Mouse (Mus musculus) c-Kit-positive CD71-negative TER-119-negative erythroid progenitor cells, embryonic 14.5 days (primary cell): Measurements from ENCODE around the gene Zmiz1.

Experiments used
- DNase-seq: peaks from one replicate; pipeline ENCODE4 v3.0.0-alpha.2; 2013; ENCODE audit warnings: low read depth

Gene Zmiz1

DNA sequence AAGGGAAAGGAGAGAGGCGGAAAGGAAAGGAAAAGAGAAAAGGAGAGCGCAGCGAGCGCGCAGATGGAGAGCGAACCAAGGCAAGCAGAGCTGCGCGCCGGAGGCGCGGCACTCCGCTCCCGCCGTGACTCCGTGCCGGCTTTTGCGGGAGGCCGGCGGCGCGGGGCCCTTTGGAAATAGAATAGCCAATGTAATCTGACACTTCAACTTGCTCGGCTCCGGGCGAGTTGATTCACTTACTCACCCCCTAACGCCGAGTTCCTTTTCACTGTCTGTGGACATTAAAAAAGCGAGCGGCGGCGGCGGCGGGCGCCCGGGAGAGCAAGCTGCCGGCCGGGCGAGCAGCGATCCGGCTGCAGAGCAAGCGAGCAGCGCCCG is at the start of gene Zmiz1:
Zmiz1 (plus strand) TSS at position 170 of the 378 bp plus-strand sequence.
- DNase-seq = no peak

DNA sequence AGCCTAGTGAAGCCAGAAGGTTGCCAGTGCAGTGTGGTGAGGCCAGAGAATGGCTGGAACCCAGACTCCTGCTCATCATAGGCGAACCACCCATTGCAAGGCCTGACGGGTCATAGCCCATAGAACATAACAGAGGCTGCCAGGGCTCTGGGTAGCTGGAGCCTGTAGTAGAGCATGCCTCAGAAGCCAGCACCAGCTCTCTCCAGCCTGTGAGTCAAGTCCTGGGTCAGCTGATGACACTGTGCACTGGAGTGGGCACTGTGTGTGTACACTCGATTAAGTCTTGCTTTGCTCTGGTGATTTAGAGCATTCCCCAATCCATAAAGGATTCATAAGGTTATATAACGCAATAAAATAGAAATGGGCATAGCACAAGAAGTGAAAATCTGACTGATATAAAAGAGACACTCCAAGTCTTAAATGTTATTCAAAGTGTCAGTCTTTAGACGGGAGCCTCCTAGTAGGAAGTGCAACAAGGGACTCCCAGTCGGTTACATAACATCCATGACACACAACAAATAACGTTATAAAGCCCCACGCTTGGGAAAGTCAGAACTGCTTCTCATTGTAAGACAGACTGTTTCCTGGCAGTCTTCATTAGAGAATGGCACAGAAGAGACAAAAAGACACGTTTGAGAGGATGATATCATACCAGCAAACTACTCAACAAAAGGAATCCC is 47.0 kb upstream of the Zmiz1 start:
- DNase-seq = no peak

DNA sequence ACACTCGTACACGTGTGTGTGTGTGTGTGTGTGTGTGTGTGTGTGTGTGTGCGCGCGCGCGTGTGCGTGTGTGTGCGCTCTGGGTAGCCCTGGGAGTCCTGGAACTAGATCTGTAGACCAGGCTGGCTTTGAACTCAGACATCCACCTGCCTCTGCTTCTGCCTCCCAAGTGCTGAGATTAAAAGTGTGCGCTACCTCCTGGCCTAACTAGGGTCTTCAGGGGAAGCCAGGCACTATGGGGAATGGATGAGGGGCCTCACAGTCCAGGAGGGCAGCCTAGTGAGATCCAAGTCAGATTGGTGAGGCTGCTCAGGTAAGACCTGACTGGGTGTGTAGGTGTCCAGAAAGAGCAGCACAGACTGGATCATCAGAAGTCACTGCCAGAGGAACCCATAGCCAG is 46.2 kb upstream of the Zmiz1 start:
- no peak for DNase-seq

DNA sequence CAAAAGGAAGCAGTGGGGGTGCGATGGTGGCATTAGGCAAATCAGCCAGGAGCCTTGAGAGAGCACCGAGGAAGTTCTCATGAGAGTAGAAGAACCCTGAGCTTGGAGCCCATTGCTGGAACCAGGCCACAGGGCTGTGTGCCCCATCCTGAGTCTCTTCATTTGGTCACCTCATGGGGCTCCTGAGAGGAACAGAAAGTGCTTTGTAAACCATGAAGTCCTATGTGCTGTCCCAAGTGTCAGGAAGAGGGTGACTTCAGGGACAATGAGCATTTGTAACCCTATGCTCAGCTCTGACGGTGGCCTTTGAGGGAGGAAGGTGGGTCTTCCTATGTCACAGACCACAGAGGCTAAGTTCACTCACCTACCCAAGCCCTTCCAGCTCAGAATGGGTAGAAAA is 45.5 kb upstream of the Zmiz1 start:
- DNase-seq = no peak

DNA sequence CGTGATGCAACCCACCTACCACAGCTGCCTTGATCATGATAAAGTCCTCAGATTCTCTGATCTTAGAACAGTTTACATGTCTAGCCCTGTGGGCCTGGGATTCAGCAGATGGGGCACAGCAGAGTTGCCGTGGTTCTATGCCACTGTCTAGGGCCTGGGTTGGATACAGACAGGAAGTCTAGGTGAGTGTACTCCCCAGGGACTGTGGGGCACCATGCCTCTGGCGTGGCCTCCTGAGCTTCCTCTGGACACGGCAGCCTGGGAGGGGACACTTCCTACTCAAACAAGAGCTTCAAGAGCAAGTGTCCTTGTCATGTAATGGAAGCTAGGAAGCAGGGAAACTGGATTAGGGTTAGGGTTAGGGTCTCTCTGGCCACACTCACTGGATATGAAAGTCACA is 44.9 kb upstream of the Zmiz1 start:
- no peak for DNase-seq

DNA sequence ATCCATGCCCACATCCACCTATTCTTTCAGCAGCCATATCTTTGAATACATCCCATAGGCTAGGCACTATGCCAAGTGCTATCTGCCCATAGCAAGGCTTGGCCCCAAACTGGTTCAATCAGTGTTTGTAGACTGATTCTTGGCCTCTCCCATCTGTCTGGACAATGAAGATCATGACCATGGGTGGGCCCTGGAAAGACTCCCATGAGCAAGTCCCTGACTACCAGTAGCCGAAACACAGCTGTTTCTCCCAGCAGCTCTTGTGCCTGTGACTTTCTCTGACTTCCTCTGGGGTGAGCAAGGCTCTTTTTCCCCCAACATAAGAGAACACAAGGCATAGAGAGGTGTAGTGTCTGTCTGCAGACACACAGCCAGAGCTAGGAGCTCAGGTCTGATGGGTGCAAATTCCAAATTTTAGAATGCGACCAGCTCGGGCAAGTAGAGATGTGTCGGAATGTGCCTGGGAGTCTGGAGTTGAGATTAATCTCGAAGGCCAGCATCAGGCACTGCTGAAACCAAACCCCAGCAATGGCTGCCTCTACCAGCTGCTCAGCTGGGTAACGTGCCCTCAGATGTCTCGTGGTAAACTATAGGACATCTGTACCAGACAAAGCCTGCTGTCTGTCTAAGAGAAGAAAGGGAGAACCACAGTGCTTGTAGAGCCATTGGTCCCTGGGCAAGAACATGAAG is 38.8 kb upstream of the Zmiz1 start:
- DNase-seq = no peak

DNA sequence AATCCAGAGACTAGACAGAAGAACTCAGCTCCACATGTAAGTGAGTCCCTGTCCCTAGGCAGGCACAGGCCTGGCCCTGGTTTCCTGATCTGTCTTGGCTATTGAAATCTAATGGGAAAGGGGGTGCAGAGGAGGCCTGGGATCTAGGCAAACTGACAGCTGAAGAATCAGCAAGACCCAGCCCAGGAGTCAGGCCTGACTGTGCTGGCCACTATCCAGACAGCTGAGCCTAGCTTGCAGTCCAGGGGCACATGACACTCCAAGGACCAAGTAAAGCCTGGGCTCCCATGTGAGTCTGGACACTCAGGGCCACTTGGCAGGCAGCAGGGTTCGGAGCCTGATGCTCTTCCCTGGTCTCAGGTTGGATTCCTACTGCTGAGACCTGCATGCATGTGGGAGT is 38.0 kb upstream of the Zmiz1 start:
- no peak for DNase-seq

DNA sequence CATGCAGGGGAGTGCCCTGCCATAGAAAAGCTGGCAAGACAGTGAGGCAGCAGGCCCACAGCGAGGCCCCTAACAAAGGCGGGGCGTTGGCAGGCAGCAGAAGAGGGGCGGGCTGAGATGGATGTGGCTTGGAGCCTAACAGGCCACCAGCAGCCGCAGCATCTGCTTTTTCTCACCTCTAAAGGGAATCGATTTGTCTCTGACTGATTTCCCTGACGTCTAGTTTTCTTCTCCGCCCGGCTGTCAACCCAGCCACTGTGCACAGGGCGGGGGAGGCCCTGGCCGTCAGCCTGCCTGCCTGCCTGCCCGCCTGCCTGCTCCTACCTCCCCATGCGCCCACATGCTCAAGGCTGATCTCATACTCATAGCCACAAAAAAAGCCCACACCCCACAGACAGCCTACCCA is 37.4 kb upstream of the Zmiz1 start:
- no peak for DNase-seq

DNA sequence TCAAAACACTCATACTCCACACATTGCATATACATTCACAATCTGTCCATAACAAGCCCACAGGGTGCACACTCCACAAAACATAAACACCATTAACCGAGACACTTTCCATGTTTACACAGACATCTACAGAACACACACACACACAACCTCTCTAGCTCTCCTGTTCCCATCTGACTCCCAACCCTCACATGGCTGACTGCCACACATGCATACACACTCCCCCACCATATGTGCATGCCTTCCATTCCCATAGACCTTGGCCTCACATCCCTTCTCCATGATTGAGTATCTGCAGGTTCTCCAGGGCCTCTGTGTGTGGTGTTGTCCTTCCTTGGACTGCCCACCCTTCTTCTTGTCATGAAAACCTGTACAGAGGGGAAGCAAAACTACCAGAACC is 36.0 kb upstream of the Zmiz1 start:
- DNase-seq = no peak

DNA sequence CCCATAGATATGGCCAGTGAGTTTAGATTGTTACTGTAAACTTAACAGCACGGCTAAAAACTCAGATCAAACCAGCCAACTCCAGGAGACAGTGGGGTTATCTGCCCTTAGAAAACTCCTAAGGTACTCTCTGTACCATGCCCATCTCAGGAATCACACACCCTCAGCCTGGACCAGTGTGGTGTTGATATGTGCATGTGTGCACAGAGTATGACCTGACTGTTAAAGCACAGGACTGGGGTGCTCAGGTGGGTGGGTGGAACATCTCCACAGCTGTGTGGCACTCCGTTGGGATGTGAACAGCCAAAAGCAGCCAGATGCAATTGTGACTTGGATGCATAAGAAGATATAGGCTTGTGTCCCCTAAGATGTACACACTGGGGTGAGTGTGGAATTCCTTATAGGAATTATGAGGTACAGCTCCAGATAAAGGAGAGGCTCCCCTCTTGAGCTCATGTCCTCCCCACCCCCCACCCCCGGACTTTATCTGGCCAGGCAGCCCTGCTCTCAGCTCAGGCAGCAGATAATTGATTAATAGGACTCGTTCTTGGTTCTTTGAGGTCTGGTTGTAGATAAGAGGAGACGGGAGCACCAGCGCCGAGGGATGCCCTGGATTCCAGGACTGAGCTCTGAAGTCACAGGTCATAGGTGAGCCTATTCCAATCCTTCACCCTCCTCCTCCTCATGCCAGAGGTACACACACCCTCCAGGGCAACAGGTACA is 35.1 kb upstream of the Zmiz1 start:
- no peak for DNase-seq

DNA sequence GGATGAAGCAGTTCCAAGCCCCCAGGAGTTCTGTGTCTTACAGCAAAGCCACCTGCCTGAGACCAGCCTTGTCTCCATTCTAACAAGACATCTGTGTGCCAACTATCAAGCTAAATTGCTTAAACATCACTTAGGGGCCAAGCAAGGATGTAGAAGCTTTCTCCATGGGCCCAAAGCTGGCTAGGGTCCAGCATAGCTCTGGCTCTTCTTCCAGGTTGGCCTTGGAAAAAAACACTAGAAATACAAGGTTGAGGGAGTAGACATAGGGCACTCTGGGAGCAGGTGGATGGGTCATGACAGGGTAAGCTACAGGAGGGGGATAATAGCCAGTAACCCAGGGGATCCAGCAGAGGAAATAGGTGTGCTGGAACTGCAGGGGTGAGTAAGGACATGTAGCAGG is 20.7 kb upstream of the Zmiz1 start:
- no peak for DNase-seq

DNA sequence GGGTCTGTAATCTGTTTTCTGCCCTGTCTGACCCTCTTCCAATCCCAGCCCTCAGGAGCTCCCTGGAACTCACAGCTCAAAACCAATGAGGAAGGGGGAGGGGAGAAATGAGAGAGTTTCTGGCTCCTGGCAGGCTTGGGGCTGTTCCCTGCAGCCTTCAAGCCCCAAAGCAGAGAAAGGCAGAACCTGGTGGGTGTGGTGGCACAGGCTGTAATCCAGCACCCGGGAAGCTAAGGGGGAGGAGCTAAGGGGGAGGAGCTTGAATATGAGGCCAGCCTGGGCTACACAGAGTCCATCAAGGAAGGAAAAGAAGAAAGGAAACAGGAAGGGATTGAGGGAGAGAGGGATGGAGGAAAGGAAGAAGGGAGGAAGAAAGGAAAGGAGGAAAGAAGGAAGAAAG is 18.9 kb upstream of the Zmiz1 start:
- DNase-seq = no peak

DNA sequence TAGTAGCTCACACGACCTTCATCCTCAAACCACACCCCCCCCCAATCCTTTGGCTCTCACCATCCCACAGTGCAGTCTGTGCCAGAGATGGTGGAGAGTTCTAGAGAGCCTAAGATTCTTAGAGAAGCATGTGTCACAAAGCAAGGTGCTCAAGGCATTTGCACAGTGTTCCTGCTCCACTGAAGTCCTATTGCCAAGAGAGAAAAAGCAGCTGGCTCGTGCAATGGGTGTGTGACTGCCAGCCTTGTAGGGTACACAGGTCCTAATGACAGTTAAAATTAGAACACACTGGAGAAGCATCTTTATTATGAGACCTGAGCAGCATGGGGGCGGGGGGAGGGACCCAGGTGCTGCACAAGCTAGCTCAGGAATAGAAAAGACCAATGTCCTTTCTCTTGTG is 18.2 kb upstream of the Zmiz1 start:
- no peak for DNase-seq

DNA sequence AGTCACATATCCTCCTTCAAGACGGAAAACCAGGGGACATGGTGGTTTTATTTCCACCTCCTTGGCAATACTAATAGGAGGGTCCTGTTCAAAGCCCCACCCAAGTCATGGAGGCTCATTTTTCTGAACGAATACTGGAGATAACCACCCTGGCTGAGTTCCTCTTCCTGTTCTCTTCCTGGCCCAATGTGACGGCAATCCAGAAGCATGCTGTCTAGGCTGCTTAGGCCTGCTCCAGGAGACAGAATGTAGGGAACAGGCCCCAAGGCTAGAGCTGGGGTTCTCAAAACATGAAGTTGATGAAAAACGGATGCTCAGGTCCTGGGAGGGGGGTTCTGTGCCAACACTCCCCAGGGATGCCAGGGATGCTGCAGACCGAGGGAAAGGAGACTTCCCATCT is 17.5 kb upstream of the Zmiz1 start:
- no peak for DNase-seq

DNA sequence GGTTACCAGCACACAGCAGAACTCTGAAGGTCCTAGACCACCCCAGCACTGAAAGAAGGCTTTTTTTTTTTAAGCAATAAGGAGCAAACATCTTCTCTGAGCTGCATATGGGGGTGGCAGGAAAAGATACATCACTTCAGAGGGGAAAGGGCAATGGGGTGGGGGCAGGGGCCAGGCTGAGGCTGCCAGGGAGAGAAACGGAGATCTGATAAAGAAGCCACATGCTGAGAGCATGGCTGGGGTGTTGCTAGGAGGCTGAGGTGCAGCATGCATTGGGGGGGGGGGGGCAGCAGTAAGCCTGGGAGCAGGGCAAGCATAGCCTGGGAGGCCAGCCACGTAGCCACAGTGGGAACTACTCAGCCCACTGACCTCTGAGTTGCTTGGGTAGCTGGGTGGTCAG is 16.3 kb upstream of the Zmiz1 start:
- no peak for DNase-seq

DNA sequence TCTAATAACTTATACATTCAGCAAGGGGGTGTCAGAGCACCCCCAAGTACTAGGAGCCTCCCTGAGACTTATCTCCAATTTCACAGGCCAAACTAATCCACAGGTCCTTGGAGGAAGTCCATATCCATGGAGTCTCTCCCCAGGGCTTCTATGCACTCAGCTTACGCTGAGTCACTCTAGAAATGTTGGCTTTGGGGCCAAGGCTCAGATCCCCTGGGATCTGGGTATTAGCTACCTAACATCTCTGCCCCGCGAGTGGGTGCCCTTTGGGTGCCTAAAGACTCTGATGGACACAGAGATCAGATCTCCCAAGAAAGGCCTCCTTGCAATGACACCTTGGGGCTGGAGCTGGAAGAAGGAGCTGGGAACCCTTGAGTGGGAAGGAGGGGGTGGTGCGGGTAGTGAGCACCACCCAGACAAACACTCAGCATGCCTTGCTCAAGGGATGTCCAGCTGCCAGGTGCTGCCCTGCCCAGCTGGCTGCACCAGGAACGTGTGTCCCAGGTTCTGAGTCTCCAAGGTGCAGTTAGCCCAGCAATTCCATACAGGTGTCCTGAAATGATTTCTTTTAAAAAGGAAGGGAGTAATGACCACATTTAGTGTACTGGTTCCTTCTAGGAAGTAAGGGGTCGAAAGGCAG is 11.7 kb upstream of the Zmiz1 start:
- no peak for DNase-seq

DNA sequence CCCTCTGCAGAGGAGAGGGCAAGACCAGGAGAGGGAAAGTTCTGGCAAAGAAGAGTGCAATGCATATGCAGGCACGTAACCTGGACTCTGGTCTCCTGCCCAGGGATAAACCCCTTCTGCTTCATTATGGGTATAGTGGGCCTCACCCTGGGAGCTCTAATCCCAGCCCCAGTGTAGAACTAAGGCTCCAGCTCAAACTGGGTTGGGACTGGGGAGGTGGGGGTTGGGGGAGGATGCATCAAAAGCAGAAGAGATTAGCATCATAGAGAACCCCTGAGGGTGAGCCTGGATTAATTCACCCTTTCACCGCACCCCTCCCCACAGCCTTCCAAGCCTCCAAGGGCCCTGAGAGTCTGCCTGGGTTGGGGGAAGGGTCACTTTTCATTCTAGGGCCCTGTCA is 10.5 kb upstream of the Zmiz1 start:
- no peak for DNase-seq

DNA sequence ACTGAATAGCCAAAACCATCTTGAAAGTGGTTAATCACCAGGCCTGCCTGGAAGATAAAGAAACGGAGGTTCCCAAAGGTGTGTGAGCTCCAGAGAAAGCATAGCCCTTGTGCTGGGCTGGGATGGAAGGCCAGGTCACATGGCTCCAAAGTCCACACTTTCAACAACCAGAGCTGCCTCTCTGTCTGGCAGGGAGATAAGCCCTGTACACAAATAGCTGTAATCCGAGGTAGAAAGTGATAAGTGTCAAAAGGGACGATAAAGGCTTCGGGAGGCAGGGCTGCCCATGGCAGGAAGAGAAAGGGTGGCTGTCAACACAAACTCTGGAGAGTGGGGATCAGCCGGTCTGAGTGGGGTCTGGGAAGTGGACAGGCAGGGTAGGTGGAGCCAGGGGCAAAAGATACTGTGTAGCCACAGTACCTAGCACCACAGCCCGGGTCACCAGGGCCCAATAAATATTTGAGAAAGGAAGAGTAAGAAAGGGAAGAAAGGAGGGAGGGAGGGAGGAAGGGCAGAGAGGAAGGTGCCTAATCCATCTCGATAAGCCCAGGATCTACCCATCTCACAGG is 7.8 kb upstream of the Zmiz1 start:
- DNase-seq = no peak

DNA sequence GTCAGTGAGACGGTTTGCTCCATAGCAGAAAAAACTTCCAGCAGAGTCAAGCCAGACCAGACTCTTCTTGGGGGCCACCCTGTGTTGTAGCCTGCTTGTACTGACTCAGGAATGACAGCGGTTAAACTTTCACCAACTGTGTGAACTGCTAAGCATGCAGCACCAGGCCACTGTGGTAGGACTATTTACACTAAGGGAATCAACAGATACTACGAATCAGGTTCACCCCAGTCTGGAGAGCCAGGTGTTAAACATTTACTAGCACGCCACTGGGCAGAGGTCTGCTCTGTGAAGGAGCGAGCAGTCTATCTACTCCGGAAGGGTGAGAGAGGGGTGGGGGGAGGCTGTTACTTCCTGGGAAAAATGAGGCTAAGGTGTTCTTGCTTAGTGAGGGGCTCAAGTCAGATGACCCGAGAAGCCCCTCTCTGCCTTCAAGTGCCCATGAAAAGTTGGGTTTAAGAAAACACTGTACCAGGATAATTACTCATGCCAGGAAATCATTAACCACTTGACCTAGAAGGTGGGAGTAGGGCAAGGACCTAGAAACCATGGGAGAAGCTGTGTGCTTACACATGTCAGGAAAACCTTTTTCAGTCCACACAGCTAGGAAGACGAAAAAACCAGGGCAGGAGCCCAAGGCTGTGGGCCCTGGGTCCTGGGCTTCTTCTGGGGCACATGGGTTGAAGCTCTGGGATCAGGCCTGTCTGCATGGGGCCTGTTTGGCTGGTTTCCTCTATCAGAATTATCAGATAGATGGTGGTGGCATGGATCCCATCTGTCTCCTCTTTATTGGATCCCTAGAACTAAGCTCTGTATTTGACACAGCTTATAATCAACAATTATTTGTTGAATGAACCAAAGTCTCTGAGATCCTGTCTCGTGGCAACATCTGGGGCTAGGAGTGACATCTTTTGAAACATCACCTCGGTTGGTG is 7.0 kb upstream of the Zmiz1 start:
- no peak for DNase-seq

DNA sequence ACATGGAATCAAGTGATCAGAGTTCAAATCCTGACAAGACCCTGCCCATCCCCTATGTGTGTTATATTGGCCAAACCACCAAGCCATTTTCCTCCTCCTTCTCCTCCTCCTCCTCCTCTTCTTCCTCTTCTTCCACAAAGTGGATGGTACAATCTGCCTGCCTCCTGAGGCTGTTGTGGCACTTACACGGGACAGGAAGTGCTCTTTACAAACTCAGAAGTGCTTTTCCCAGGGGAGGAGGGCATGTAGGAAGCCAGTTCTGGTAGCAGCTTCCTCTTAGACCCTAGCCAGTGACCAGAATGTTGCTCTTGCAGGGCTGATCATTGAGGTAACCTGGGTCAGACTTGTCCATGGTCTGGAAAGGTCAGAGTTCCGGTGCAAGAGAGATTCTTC is 6.4 kb upstream of the Zmiz1 start:
- no peak for DNase-seq

DNA sequence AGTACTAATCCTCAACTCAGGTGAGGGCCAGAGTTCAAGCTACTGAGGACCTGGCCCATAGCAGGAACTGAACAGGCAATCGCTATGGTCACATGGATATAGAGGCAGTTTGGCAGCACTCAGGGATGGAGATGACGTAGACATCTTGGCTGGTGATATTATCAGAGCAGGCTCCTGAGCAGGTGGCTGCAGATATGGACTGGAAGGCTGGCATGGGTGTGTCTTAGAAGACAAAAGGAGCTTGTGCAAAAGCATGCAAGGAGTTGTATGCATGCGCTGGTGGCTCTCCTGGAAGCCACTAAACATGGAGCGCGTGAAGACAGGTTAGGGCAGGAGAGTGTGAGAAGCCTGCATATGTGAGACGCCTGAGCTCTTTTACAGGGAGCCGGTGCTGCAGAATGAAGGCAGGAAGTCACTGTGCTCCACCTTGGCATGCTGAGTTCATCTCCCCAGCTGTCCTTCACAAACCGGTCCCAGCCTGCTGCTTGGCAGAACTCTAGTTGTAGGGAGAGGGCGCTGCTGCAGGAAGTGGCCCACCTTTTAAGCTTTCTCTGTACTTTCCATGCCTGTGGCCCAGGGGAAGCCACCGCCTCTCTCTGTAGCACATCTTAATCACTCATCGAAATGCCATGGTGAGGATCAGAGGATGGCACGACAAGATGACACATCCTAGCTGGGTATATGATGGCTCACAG is 4.8 kb upstream of the Zmiz1 start:
- no peak for DNase-seq
